Mouse (Mus musculus) hindbrain, postnatal 0 days (tissue): ENCODE data around the gene Chst10. TPM values are rescaled to one million over a fixed set of nuclear protein-coding genes. Genes with fewer than 3 reads are reported as not detected.

Experiments used
- ATAC-seq: fragments of 200-750 bp; cut with Nextera tagmentation; 2 replicates; pipeline ENCODE4 v1.8.0; 2017; ENCODE audit warnings: mild to moderate bottlenecking, moderate TSS enrichment, moderate library complexity
- DNase-seq: peaks from one replicate; pipeline ENCODE4 v3.0.0-alpha.2; 2015; ENCODE audit warnings: low spot score
- H3K27ac ChIP-seq: fragments of 300-500 bp; sonication (generic); 2 replicates; pipeline ENCODE4 v1.5.1; 2014; ENCODE audit warnings: mild to moderate bottlenecking
- H3K27me3 ChIP-seq: fragments of 300-500 bp; sonication (generic); 2 replicates; pipeline ENCODE4 v1.6.1; 2014; ENCODE audit warnings: low read length, mixed read lengths; ENCODE audit not compliant: insufficient read depth
- H3K36me3 ChIP-seq: fragments of 300-500 bp; sonication (generic); 2 replicates; pipeline ENCODE4 v1.6.1; 2014; ENCODE audit warnings: low read length, mixed read lengths; ENCODE audit not compliant: insufficient read depth
- H3K4me1 ChIP-seq: fragments of 300-500 bp; sonication (generic); 2 replicates; pipeline ENCODE4 v1.6.1; 2014; ENCODE audit warnings: antibody characterized with exemption, low read length, mixed read lengths; ENCODE audit not compliant: insufficient read depth
- H3K4me2 ChIP-seq: fragments of 300-500 bp; sonication (generic); 2 replicates; pipeline ENCODE4 v1.6.1; 2014; ENCODE audit warnings: low read depth, mild to moderate bottlenecking, low read length, moderate library complexity, mixed read lengths
- H3K4me3 ChIP-seq: fragments of 300-500 bp; sonication (generic); 2 replicates; pipeline ENCODE4 v1.5.1; 2014; ENCODE audit warnings: low read length
- H3K9ac ChIP-seq: fragments of 300-500 bp; sonication (generic); replicated peaks from 2 replicates; pipeline ENCODE4 v1.6.1; 2014; ENCODE audit warnings: mild to moderate bottlenecking, low read length, moderate library complexity, mixed read lengths
- H3K9me3 ChIP-seq: fragments of 300-500 bp; sonication (generic); 2 replicates; pipeline ENCODE4 v1.6.1; 2016; ENCODE audit warnings: low read length, mixed read lengths
- CTCF ChIP-seq: IDR thresholded peaks from 2 replicates; pipeline ENCODE4 v1.5.1; 2016; ENCODE audit warnings: antibody characterized with exemption, control low read depth, low read depth
- WGBS: fragments of 180-500 bp; shearing (Covaris S2); extraction: QIAGEN DNeasy Blood & Tissue Kit; methylation state at CpG from one replicate; pipeline ENCODE4 v1.1.7; 2014; 5-methylcytosine and 5-hydroxymethylcytosine counted together
- polyA plus RNA-seq: library from polyadenylated mRNA; unstranded; fragments of >200 nt; fragmentation: Nextera tagmentation; extraction: Ambion mirVana; gene quantifications from 2 replicates; pipeline ENCODE4 v1.2.1, GENCODE M21; 2015
- total RNA-seq: library from RNA; depleted of rRNA; stranded (reverse); fragments of >200 nt; gene quantifications from 2 replicates; pipeline ENCODE4 v1.2.3, GENCODE M21; 2014

Chst10 gene
- total and polyA plus RNA-seq, 2 experiments from 2014 or later: 56.2 to 63.6 TPM

DNA sequence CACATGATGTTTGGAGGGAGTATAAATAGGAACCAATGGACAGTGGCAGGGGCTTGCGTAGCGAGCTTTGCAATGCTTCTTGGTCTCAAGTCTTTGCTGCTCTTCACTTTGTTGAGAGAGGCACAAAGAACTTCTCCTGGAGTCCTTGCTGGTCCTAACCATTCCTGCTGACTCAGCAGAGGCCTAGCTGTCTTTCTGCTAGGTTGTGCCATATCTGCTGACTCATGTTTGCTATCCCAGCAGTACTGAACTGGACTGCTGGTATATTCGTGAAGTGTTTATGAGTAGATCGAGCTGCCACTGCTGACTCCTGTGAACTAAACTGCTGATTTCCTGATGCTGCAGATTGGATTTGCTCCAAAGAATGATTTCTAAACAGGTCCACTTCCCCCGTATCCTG is 37.8 kb downstream of the Chst10 start:
- H3K9ac ChIP-seq: no peak overlapping the region
- no peaks in the 10 kb centered on the region for H3K9me3 ChIP-seq
- no peaks in the 10 kb centered on the region for H3K27me3 ChIP-seq
- no peak for TF ChIP-seq CTCF
- peaks cover 16% of the 10 kb centered on the region; the same call in 1 of the 2 replicates for H3K36me3 ChIP-seq
- H3K4me3 ChIP-seq: no peak overlapping the region
- 0 out of 2 replicates have a peak, but pooled peaks cover 5% of the 10 kb centered on the region for H3K4me1 ChIP-seq
- H3K4me2 ChIP-seq: no peak overlapping the region
- DNase-seq: no peak
- H3K27ac ChIP-seq: peak overlapping the region; percentile 12; the same call in 1 of the 2 replicates
- no peak for ATAC-seq
- 71% methylated on average over 5 of the region's 5 CpGs for WGBS

DNA sequence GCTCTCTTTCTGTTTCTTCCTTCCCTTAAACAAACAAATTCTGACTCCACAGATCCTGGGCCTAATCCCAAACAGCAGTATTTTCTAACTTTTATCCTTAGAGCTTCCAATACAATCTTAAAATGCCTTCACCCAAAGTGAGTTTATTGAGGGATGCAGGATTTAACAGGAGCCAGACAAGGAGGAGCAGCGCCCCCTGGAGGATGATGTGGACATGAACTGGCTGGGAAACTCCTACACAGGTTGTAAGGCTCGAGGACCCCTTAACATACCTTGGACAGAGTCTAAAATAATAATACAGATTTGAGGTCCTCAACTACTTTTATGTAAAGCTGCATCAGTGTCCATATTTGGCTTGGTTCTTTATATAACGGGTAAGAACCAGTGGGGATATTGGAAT is 41.8 kb downstream of the Chst10 start:
- DNase-seq (peak; percentile 90), ATAC-seq (no peak; the same call in 1 of the 2 replicates)
- Histone ChIP-seq H3K27me3 (no peaks in the 10 kb centered on the region), H3K4me1 (0 out of 2 replicates have a peak, but pooled peaks cover 4% of the 10 kb centered on the region), H3K36me3 (no peaks in the 10 kb centered on the region), H3K4me3 (no peak overlapping the region), H3K9me3 (no peaks in the 10 kb centered on the region), H3K9ac (no peak overlapping the region), H3K4me2 (peak overlapping the region; percentile 13; the same call in 1 of the 2 replicates), H3K27ac (no peak overlapping the region)
- peak; percentile 91 for TF ChIP-seq CTCF
- 16% methylated on average over 3 of the region's 3 CpGs for WGBS

DNA sequence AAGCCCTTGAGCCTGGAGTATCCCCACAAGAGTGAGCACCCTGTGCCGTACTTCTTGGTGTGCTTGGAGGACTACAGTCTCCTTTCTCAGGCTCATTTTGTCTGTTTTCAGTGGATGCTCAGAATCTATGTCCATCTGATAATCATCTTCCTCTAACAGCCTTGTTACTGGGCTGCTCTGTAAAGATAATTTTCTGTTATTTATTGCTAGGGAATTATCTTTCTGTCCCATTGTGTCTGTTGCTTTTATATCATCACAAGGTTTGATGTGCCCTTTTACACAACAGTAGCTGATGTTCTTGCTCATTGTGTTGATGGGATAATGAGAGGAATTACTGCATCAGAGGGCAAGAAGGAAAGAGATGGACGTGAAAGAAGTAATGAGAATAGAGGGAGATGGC is 45.7 kb downstream of the Chst10 start:
- no peak for DNase-seq
- Histone ChIP-seq H3K9ac (no peak overlapping the region), H3K9me3 (no peaks in the 10 kb centered on the region), H3K4me2 (no peak overlapping the region), H3K27ac (no peak overlapping the region), H3K36me3 (no peaks in the 10 kb centered on the region), H3K27me3 (no peaks in the 10 kb centered on the region), H3K4me1 (0 out of 2 replicates have a peak, but pooled peaks cover 6% of the 10 kb centered on the region), H3K4me3 (no peak overlapping the region)
- no peak for TF ChIP-seq CTCF
- ATAC-seq: no peak
- 71% methylated on average over 2 of the region's 2 CpGs for WGBS

DNA sequence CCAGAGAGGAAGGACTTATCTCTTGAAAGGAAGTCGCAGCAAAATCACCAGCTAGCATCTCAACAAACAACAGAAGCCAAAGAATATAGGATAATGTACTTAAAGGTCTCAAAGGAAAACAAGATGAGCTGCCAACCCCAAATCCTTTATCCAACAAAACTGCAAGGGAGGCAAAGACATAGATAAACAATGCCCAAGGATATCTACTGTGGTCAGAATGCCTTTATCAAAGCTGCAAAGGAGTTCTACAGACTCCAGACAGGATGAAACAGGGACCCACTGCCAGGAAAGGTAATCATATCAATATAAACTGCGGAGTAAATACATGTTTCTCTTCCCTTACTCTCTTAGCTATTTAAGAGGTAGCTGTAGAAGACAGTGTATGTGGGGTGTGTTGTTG is 47.3 kb downstream of the Chst10 start:
- Histone ChIP-seq H3K4me1 (0 out of 2 replicates have a peak, but pooled peaks cover 6% of the 10 kb centered on the region), H3K36me3 (no peaks in the 10 kb centered on the region), H3K4me2 (no peak overlapping the region), H3K27ac (no peak overlapping the region), H3K9me3 (no peaks in the 10 kb centered on the region), H3K27me3 (no peaks in the 10 kb centered on the region), H3K9ac (no peak overlapping the region), H3K4me3 (no peak overlapping the region)
- WGBS: 85% methylated on average over 2 of the region's 2 CpGs
- TF ChIP-seq CTCF: no peak
- DNase-seq: no peak
- ATAC-seq: no peak

DNA sequence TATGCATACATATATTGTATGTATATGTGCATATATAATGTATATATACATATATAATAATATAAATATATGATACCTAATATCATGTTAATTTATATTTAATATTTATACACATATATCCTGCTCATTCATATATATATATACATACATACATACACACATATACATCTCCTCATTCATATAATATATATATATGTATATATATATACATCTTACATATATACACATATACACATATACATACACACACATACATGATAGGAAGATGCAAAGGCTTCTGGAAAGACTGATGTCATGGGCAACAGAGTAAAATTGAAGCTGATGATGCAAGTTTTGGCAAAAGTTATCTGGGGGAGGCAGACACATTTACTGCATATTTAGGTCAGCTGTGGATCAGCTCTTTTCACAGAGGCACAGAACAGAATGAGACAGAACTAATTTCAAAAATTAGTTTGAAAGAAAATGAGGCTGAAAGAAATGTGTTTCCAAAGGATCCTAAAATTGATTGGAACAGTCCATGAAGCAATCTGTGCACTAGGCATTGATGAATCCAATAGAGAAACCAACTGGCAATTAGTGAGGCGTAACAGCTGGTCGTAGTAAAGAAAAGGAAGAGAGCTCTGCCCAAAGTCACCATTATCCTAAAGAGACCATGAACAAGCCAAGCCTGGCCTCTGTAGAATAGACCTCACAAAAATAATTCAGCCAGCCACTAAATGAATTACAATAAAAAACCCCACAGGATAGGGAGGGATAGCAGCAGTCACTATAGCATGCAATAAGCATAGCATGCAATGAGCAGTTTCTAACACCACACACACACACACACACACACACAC is 49.3 kb downstream of the Chst10 start:
- H3K9ac ChIP-seq: no peak overlapping the region
- no peaks in the 10 kb centered on the region for H3K27me3 ChIP-seq
- no peaks in the 10 kb centered on the region for H3K9me3 ChIP-seq
- ATAC-seq: peak; percentile 52
- TF ChIP-seq CTCF: no peak
- no peaks in the 10 kb centered on the region for H3K36me3 ChIP-seq
- peak; percentile 33 for DNase-seq
- 33% methylated on average over 2 of the region's 2 CpGs for WGBS
- no peak overlapping the region for H3K4me3 ChIP-seq
- peak overlapping the region; percentile 85; the same call in 1 of the 2 replicates for H3K27ac ChIP-seq
- H3K4me1 ChIP-seq: 0 out of 2 replicates have a peak, but pooled peaks cover 6% of the 10 kb centered on the region
- peak overlapping the region; percentile 49 for H3K4me2 ChIP-seq

DNA sequence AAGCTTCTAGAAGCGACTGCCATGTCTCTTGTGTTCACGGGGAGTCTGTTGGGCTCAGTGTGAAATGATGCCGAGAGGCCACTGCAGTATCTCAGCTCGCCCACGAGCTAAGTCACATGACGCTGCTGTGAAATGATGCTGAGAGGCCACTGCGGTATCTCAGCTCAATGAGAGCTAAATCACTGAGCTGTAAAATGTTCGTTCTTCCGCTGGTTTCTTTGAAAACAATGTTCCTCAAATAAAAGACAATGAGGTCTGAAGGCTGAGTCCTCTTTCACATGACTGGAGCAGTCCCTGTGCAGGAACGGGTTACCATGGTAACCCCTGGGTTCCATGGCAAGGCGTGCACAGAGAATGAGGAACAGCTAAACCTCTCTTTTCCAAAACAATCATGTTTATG is 50.0 kb downstream of the Chst10 start:
- Histone ChIP-seq H3K27me3 (no peaks in the 10 kb centered on the region), H3K9ac (peak overlapping the region; percentile 28; the same call in 1 of the 2 replicates), H3K9me3 (no peaks in the 10 kb centered on the region), H3K27ac (peak overlapping the region; percentile 85), H3K4me3 (peak overlapping the region; percentile 28), H3K36me3 (no peaks in the 10 kb centered on the region), H3K4me1 (0 out of 2 replicates have a peak, but pooled peaks cover 6% of the 10 kb centered on the region), H3K4me2 (peak overlapping the region; percentile 49)
- WGBS: 10% methylated on average over 11 of the region's 11 CpGs
- ATAC-seq (peak; percentile 92), DNase-seq (peak; percentile 86)
- no peak for TF ChIP-seq CTCF
